Mouse (Mus musculus) G1E (cell line): ENCODE measurements around the gene Camkmt.

Experiments used
- CTCF ChIP-seq: IDR thresholded peaks from 2 replicates; pipeline ENCODE4 v1.5.1; 2012; ENCODE audit warnings: low read depth, low read length, inconsistent platforms, mixed read lengths
- GATA1 ChIP-seq: IDR thresholded peaks from 2 replicates; pipeline ENCODE4 v1.6.1; 2012; ENCODE audit warnings: borderline replicate concordance, low read length, inconsistent platforms, mixed read lengths
- POLR2AphosphoS5 ChIP-seq: IDR thresholded peaks from 2 replicates; pipeline ENCODE4 v1.6.1; 2012; ENCODE audit warnings: low read depth, low read length, inconsistent platforms; ENCODE audit not compliant: insufficient replicate concordance
- TAL1 ChIP-seq: conservative IDR thresholded peaks from 2 replicates; pipeline ENCODE4 v1.6.1; 2012; ENCODE audit warnings: low read depth, low read length, inconsistent platforms, mixed read lengths

DNA sequence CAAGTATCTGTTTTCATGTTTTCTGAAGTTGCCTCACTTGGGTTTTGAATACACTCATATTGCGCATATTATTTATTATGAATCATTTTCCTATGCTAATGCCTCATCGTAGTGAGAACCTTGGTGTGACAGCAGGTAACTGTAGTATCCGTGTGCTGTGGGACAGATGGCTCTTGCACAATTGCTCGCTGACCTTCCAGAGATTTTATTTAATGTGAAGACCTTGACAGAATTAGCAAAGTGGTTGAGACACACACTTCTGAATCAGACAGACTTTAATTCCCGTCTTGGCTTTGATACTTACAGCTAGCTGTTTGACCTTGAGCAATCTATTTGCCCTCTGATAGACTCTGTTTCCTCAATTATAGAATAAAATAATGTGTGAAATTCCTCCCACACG is 262.8 kb downstream of the Camkmt start:
- TF ChIP-seq CTCF (no peak), GATA1 (no peak), TAL1 (no peak), POLR2AphosphoS5 (no peak)
